18 mouse cellular contexts compared by ENCODE assay signal in genomic region chr3:85535621-85536520, GRCm38 (mm10). TPM values are rescaled to one million over a fixed set of nuclear protein-coding genes. Genes with fewer than 3 reads are reported as not detected.
DNase-seq lines count a peak whose midpoint lies in the region; TF ChIP-seq lines count a peak whose summit lies in the region.
"Had no signal": no experiment of that assay in that cellular context is flagged by ENCODE, and none has a peak within 500 bp of the region (broad histone marks: within the 10 kb centered on the region; RNA-seq: fewer than 3 reads in every experiment).

No protein-coding gene starts in this region.

- DNase-seq in heart, adult 11 months, result peak; percentile 23
- DNase-seq in heart, embryonic 10.5 days (ENCODE audit: low spot score), result no peak
- peak; percentile 24 for DNase-seq in ovary, adult 18-20 months (ENCODE audit: low spot score)
- DNase-seq in ovary, postnatal 10 days (ENCODE audit: low spot score), result no peak
- no peak for DNase-seq in adrenal gland, adult 18-20 months (ENCODE audit: low spot score in 2 of 2)
- no peak for DNase-seq in heart, adult 2 months
- DNase-seq: B cell, adult 2 months; heart, postnatal 4 days; kidney, adult 18-20 months; lung, postnatal 14 days; right cerebral cortex, postnatal 25 days; thymus, postnatal 36 days had no signal

- WGBS in heart, embryonic 10.5 days, result 84% methylated on average over 11 of the region's 11 CpGs
- 88% methylated on average over 11 of the region's 11 CpGs for WGBS in heart, adult 2 months

- no peak overlapping the region for H3K27ac ChIP-seq in heart, embryonic 10.5 days
- peak overlapping the region; percentile 96 for H3K27ac ChIP-seq in embryonic fibroblast, embryonic 13.5 days (ENCODE audit: insufficient read depth, low read length)
- H3K27ac ChIP-seq in heart, adult 2 months, result no peak overlapping the region
- H3K27ac ChIP-seq: forebrain, embryonic 13.5 days; left cerebral cortex, adult 2 months; liver, embryonic 15.5 days had no signal

- no peak for TF ChIP-seq CTCF in embryonic fibroblast, embryonic 13.5 days (IDR thresholded peaks at IDR 0.05; ENCODE audit: borderline replicate concordance, insufficient read depth, low read length)
- TF ChIP-seq CTCF in heart, adult 2 months (IDR thresholded peaks at IDR 0.05), result no peak

- intact Hi-C loops in heart, adult 2 months (cut with DNase I), result no loop called here

- TF ChIP-seq EP300 in heart, adult 2 months (IDR thresholded peaks at IDR 0.05; ENCODE audit: insufficient read depth, low read depth, low read length), result no peak

- H3K4me1 ChIP-seq in heart, embryonic 10.5 days, result peaks cover 4% of the 10 kb centered on the region; the same call in 1 of the 2 replicates
- H3K4me1 ChIP-seq in embryonic fibroblast, embryonic 13.5 days (ENCODE audit: control insufficient read depth, insufficient read depth, low read length), result peaks cover 15% of the 10 kb centered on the region
- peaks cover 2% of the 10 kb centered on the region for H3K4me1 ChIP-seq in heart, adult 2 months (ENCODE audit: control insufficient read depth, insufficient read depth, low read length)
- H3K4me1 ChIP-seq: liver, embryonic 15.5 days; megakaryocyte, embryonic 14.5 days had no signal

- H3K9ac ChIP-seq in heart, adult 2 months (ENCODE audit: low read depth, low read length), result no peak overlapping the region
- H3K9ac ChIP-seq: forebrain, embryonic 13.5 days; liver, embryonic 15.5 days had no signal

- H3K27me3 ChIP-seq in heart, embryonic 10.5 days (ENCODE audit: insufficient read depth, poor library complexity, severe bottlenecking), result no peaks in the 10 kb centered on the region
- H3K27me3 ChIP-seq in heart, adult 2 months (ENCODE audit: control insufficient read depth, insufficient read depth, low read length), result no peaks in the 10 kb centered on the region
- H3K27me3 ChIP-seq: forebrain, embryonic 13.5 days; liver, embryonic 15.5 days had no signal

- no peaks in the 10 kb centered on the region for H3K9me3 ChIP-seq in heart, embryonic 10.5 days
- H3K9me3 ChIP-seq: forebrain, embryonic 13.5 days; liver, embryonic 15.5 days; megakaryocyte, embryonic 14.5 days had no signal

- H3K79me2 ChIP-seq in heart, adult 2 months (replicated peaks; ENCODE audit: control insufficient read depth, insufficient read depth, low read length), result no peaks in the 10 kb centered on the region

- no peak overlapping the region for H3K4me3 ChIP-seq in heart, embryonic 10.5 days
- H3K4me3 ChIP-seq in embryonic fibroblast, embryonic 13.5 days (ENCODE audit: insufficient read depth, low read length), result no peak overlapping the region
- no peak overlapping the region for H3K4me3 ChIP-seq in heart, adult 2 months
- H3K4me3 ChIP-seq: forebrain, embryonic 13.5 days; layer of hippocampus, adult 2 months; left cerebral cortex, adult 2 months; liver, embryonic 15.5 days; megakaryocyte, embryonic 14.5 days had no signal

- H3K36me3 ChIP-seq in heart, embryonic 10.5 days, result no peaks in the 10 kb centered on the region
- H3K36me3 ChIP-seq in heart, adult 2 months (ENCODE audit: control insufficient read depth, insufficient read depth, low read length), result no peaks in the 10 kb centered on the region; the same call in 1 of the 2 replicates
- H3K36me3 ChIP-seq: liver, embryonic 15.5 days had no signal

- TF ChIP-seq POLR2A in embryonic fibroblast, embryonic 13.5 days (IDR thresholded peaks at IDR 0.05; ENCODE audit: low read depth, low read length), result peak; percentile 22; the same call in 1 of the 2 replicates
- TF ChIP-seq POLR2A in heart, adult 2 months (IDR thresholded peaks at IDR 0.05; ENCODE audit: insufficient read depth, low read depth, low read length), result no peak

RNA-seq across cellular contexts. Expression of gene Gatb, which starts 38.0 kb away (rescaled TPM):
- polyA plus RNA-seq in heart, embryonic 10.5 days (2016; fragmentation: Nextera tagmentation; extraction: Ambion mirVana), result 32.3 and 45.0 TPM in 2 replicates
- polyA plus RNA-seq in embryonic fibroblast, embryonic 13.5 days (2011; ENCODE audit: insufficient read length, low read depth, missing spikeins), result 7.8 and 10.8 TPM in 2 replicates
- total RNA-seq in adrenal gland, adult 18-20 months (2021), result 10 to 100 TPM; 47.1 to 52.0 TPM
- 10 to 100 TPM; 45.6 to 49.7 TPM for total RNA-seq in heart, adult 2 months (2021)
- polyA plus RNA-seq in heart, adult 2 months (2012; rRNA removed), result 22.0 and 40.1 TPM in 2 replicates

Comparison
In these comparisons a context has a peak if more than half of its experiments do, and no peak if none do; other contexts are left out.
1. DNase-seq: peak in heart, adult 11 months (single experiment) and ovary, adult 18-20 months (single experiment); none in heart, embryonic 10.5 days (single experiment), ovary, postnatal 10 days (single experiment), adrenal gland, adult 18-20 months (0 of 2) and heart, adult 2 months (0 of 2).